Mouse (Mus musculus): ENCODE data around the gene Nudcd3. TPM values are rescaled to one million over a fixed set of nuclear protein-coding genes. Genes with fewer than 3 reads are reported as not detected.

Gene Nudcd3
- polyA plus RNA-seq, 1 experiment, result 9.9 TPM

DNA sequence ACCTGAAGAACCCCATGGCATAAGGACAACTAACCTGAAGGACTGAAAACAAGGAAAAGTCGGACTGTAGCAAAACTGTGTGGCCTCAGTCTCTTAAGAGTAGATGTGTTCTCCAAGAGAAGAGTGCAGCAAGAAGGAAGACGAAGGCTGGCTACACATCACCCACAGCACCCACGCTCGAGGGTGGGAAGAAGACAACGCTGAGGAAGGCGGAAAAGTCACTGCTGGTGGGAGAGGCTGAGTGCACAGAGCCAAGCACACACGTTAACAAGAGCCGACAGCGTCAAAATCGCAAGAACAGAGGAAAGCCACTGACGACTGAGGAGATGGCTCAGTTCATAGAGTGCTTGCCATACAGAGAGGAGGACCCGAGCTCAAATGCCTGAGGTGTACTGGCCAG is 36.5 kb downstream of the Nudcd3 start:
- H3K9me3 ChIP-seq, result no peaks in the 10 kb centered on the region
- H3K4me1 ChIP-seq, result peaks cover 76% of the 10 kb centered on the region
- no peak overlapping the region for H3K4me3 ChIP-seq (replicated peaks)
- TF ChIP-seq GATA1 (IDR thresholded peaks at IDR 0.05; ENCODE audit: borderline replicate concordance, low read length), result no peak
- TF ChIP-seq FLI1 (IDR thresholded peaks at IDR 0.05; ENCODE audit: low read length), result no peak
- no peaks in the 10 kb centered on the region for H3K27me3 ChIP-seq (replicated peaks)
- H3K36me3 ChIP-seq (replicated peaks; ENCODE audit: low read length), result peaks cover 19% of the 10 kb centered on the region

DNA sequence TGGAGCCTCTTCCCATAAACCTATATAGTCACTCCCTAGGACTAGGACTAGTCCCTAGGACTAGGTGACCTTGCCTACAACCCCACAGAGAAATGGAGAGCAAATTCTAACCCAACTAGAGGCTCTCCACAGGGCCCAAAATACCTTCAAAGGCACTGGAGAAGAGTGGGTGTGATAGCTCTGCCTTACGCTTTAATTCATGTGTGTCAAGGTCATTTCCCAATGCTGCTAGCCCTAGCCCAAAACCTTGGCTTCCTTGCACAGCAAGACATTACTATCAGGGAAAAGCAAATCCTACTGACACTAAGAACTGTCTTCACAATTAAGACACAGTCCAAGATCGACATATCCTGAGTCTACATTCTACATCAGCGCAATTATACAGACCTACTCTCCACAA is 37.2 kb downstream of the Nudcd3 start:
- no peaks in the 10 kb centered on the region for H3K27me3 ChIP-seq (replicated peaks)
- no peak for TF ChIP-seq FLI1 (IDR thresholded peaks at IDR 0.05; ENCODE audit: low read length)
- no peak for TF ChIP-seq GATA1 (IDR thresholded peaks at IDR 0.05; ENCODE audit: borderline replicate concordance, low read length)
- peaks cover 72% of the 10 kb centered on the region for H3K4me1 ChIP-seq
- no peak overlapping the region for H3K4me3 ChIP-seq (replicated peaks)
- H3K9me3 ChIP-seq, result no peaks in the 10 kb centered on the region
- H3K36me3 ChIP-seq (replicated peaks; ENCODE audit: low read length), result peaks cover 19% of the 10 kb centered on the region

DNA sequence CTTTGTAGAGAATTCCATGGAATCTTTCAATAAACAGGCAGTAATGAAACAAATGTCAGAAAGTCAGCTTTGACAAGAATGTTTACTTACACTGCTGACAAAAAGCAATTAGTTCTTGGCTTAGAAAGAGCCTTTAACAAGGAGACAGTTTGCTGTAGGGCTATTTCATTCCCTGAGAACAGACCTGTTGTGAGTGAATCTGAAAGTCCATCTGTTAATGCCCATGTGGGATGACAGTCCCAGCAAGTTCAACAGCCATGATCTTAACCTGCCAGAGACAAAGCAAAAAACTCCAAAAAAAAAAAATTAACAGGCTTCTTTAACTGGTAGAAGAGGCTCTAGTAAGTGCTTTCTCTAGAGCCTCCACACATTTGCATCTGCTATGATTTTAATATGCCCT is 38.7 kb downstream of the Nudcd3 start:
- H3K4me3 ChIP-seq (replicated peaks), result no peak overlapping the region
- H3K36me3 ChIP-seq (replicated peaks; ENCODE audit: low read length), result peaks cover 20% of the 10 kb centered on the region
- peaks cover 70% of the 10 kb centered on the region for H3K4me1 ChIP-seq
- H3K27me3 ChIP-seq (replicated peaks), result no peaks in the 10 kb centered on the region
- TF ChIP-seq FLI1 (IDR thresholded peaks at IDR 0.05; ENCODE audit: low read length) (no peak), GATA1 (IDR thresholded peaks at IDR 0.05; ENCODE audit: borderline replicate concordance, low read length) (no peak)
- H3K9me3 ChIP-seq, result no peaks in the 10 kb centered on the region

DNA sequence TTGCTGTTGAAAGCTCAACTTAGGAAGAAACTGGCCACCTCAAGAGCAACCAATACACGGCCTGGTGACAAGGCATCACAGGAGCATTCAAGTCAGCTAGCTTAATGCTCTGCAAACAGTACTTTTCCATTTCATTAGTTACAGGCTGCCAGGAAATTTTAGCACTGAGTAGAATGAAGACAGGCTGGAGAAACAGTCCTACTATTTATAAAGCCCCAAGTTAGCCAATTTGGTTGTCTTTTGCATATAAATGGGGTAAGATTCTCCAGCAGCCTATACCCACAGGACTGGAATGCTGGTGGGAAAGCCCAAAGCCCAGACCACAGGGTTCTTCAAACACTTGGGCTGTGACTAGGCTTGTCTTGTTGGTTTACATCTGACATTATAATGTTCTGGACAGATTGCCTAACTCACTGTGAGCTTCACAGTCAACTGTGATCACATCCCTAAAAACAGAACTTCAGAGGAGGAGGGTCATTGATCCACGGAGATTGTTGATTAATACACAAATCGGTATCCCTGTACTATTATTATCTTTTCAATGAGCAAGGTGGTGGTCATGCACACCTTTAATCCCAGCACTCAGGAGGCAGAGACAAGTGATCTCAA is 39.4 kb downstream of the Nudcd3 start:
- Histone ChIP-seq H3K36me3 (replicated peaks; ENCODE audit: low read length) (peaks cover 16% of the 10 kb centered on the region), H3K27me3 (replicated peaks) (no peaks in the 10 kb centered on the region), H3K4me1 (peaks cover 67% of the 10 kb centered on the region), H3K4me3 (replicated peaks) (no peak overlapping the region), H3K9me3 (no peaks in the 10 kb centered on the region)
- TF ChIP-seq GATA1 (IDR thresholded peaks at IDR 0.05; ENCODE audit: borderline replicate concordance, low read length) (no peak), FLI1 (IDR thresholded peaks at IDR 0.05; ENCODE audit: low read length) (no peak)

DNA sequence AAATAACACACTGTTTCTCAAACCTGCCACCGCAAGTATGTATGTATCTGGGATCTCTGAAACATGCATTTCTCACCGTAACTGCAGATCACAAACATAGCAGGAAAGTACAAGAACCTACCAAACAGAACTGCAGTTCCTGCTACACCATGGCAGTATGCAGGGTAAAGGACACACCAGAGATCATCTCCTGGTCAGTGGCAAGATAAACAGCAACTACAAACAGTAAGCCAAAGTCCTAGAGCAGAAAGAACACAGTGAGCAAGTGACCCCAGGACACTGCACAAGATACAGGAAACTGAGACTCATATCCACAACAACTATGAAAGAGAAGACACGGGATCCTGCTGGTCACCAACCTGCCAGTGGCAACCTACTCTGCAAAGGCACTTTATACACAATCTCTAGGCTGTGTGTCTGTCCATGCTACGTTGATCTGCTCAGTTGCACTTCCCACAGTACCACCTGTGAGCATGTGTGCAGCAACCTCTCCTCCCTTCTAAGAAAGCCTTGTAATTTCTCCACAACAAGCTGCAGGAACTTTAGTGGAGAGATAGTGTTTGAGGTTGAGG is 40.4 kb downstream of the Nudcd3 start:
- no peaks in the 10 kb centered on the region for H3K27me3 ChIP-seq (replicated peaks)
- peak overlapping the region; percentile 79 for H3K4me3 ChIP-seq (replicated peaks)
- peaks cover 68% of the 10 kb centered on the region for H3K4me1 ChIP-seq
- H3K9me3 ChIP-seq, result no peaks in the 10 kb centered on the region
- H3K36me3 ChIP-seq (replicated peaks; ENCODE audit: low read length), result peaks cover 14% of the 10 kb centered on the region
- TF ChIP-seq FLI1 (IDR thresholded peaks at IDR 0.05; ENCODE audit: low read length) (no peak), GATA1 (IDR thresholded peaks at IDR 0.05; ENCODE audit: borderline replicate concordance, low read length) (no peak)

DNA sequence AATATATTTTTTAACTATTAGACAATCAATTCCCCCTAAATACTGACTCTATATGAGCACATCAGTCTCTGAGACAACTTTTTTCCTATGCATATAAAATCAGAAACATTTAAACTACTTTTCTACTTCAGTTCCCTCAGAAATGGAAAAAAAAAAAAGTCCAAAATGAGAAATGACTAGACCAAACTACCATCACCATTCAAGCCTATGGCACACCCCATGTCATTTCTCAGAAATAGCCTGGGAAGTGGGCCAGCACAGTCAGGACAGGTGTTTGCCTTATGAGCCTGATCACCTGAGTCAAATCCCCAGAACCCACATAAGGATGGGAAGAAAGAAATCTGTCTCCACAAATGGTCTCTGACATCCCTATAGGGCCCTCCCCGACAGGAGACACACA is 41.7 kb downstream of the Nudcd3 start:
- Histone ChIP-seq H3K36me3 (replicated peaks; ENCODE audit: low read length) (peaks cover 10% of the 10 kb centered on the region), H3K4me1 (peaks cover 68% of the 10 kb centered on the region), H3K4me3 (replicated peaks) (no peak overlapping the region), H3K9me3 (no peaks in the 10 kb centered on the region), H3K27me3 (replicated peaks) (no peaks in the 10 kb centered on the region)
- TF ChIP-seq GATA1 (IDR thresholded peaks at IDR 0.05; ENCODE audit: borderline replicate concordance, low read length), result no peak
- TF ChIP-seq FLI1 (IDR thresholded peaks at IDR 0.05; ENCODE audit: low read length), result no peak

DNA sequence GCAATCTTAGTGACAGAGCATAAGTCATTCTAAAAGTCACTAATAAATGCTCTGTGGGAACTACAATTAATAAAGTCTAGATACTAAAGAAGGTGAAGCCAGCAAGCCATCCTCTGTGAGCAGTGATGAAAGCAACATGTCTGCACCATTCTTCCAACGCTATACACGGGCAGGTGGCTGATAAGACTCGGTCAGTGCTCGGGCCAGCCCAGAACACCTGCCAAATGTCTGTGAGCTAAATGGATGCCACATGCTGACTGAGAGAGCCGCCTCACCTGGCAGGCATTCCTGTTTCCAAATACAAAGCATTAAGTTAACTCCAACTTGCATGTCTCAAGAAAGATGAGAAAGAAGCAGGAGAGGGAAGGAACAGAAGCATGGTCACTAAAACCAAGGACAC is 43.1 kb downstream of the Nudcd3 start:
- no peak for TF ChIP-seq GATA1 (IDR thresholded peaks at IDR 0.05; ENCODE audit: borderline replicate concordance, low read length)
- no peak for TF ChIP-seq FLI1 (IDR thresholded peaks at IDR 0.05; ENCODE audit: low read length)
- no peaks in the 10 kb centered on the region for H3K27me3 ChIP-seq (replicated peaks)
- peaks cover 79% of the 10 kb centered on the region for H3K4me1 ChIP-seq
- no peaks in the 10 kb centered on the region for H3K9me3 ChIP-seq
- H3K36me3 ChIP-seq (replicated peaks; ENCODE audit: low read length), result peaks cover 10% of the 10 kb centered on the region
- H3K4me3 ChIP-seq (replicated peaks), result no peak overlapping the region

DNA sequence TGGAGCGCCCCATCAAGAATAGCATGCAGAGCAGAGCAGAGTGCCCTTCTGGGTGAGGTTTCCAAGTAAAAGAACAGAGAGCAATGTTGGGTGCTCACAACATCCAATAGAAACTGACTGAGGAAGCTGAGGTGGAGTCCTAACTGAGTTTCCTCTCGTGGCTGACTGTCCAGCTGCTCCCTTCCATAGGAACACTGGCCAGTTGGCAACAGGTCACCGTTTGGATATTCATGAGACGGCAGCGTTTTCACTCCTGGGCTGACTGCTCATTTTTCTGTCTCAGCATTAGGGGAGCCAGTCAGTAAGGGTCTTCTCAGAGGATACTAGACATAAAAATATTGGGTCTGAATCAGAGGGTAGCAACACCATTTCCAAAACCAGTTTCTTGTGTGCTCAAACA is 43.6 kb downstream of the Nudcd3 start:
- Histone ChIP-seq H3K9me3 (no peaks in the 10 kb centered on the region), H3K4me3 (replicated peaks) (no peak overlapping the region), H3K36me3 (replicated peaks; ENCODE audit: low read length) (peaks cover 7% of the 10 kb centered on the region), H3K27me3 (replicated peaks) (no peaks in the 10 kb centered on the region), H3K4me1 (peaks cover 76% of the 10 kb centered on the region)
- TF ChIP-seq GATA1 (IDR thresholded peaks at IDR 0.05; ENCODE audit: borderline replicate concordance, low read length), result no peak
- TF ChIP-seq FLI1 (IDR thresholded peaks at IDR 0.05; ENCODE audit: low read length), result no peak

DNA sequence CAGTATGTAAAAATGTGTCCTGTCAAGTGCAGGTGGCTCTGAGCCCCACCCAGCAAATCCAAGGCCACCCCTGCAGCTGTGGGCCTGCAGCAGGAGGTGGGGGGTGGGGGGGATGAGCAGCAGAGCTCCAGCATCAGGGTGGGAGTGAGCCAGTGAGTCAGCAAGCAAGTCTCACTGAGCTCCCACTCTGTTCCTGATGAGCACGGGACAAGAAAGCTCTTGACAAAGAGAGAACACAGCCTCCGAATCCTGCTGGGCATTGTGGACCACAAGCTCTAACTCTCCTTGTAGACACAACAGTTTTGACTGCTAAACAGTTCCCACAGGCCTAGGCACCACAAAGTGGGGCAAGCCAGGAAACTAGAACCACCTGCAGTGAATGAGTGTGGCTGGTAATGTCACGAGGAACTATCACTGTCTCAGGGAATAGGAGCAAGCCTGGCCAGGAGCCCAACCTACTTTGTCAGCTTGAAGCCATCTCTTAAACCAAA is 46.0 kb downstream of the Nudcd3 start:
- Histone ChIP-seq H3K27me3 (replicated peaks) (no peaks in the 10 kb centered on the region), H3K9me3 (no peaks in the 10 kb centered on the region), H3K4me3 (replicated peaks) (no peak overlapping the region), H3K4me1 (peaks cover 56% of the 10 kb centered on the region), H3K36me3 (replicated peaks; ENCODE audit: low read length) (peaks cover 20% of the 10 kb centered on the region)
- TF ChIP-seq GATA1 (IDR thresholded peaks at IDR 0.05; ENCODE audit: borderline replicate concordance, low read length), result no peak
- TF ChIP-seq FLI1 (IDR thresholded peaks at IDR 0.05; ENCODE audit: low read length), result no peak

DNA sequence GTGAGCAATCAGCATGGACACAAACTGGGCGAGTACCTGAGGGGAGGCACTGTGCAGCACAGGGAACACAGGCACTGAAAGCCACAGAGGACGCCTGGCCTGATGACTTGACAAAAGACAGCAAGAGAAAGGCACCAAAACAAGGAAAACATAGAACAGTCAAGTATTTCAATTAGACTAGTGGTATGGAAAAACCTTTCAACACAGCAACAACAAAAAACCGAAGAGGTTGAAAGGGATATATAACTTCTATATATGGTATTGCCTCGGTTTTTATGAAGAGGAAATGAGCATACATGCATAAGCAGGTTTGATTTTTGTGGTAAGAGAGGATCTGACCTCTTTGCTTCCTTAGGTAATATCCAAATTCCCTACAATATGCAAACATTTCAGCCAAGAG is 47.4 kb downstream of the Nudcd3 start:
- Histone ChIP-seq H3K4me1 (peaks cover 48% of the 10 kb centered on the region), H3K9me3 (no peaks in the 10 kb centered on the region), H3K27me3 (replicated peaks) (no peaks in the 10 kb centered on the region), H3K4me3 (replicated peaks) (no peak overlapping the region), H3K36me3 (replicated peaks; ENCODE audit: low read length) (peaks cover 27% of the 10 kb centered on the region)
- no peak for TF ChIP-seq FLI1 (IDR thresholded peaks at IDR 0.05; ENCODE audit: low read length)
- no peak for TF ChIP-seq GATA1 (IDR thresholded peaks at IDR 0.05; ENCODE audit: borderline replicate concordance, low read length)

Measured in megakaryocyte, embryonic 14.5 days (primary cell).